Comparison of ENCODE assay signal across 15 mouse cellular contexts in the genomic region with DNA sequence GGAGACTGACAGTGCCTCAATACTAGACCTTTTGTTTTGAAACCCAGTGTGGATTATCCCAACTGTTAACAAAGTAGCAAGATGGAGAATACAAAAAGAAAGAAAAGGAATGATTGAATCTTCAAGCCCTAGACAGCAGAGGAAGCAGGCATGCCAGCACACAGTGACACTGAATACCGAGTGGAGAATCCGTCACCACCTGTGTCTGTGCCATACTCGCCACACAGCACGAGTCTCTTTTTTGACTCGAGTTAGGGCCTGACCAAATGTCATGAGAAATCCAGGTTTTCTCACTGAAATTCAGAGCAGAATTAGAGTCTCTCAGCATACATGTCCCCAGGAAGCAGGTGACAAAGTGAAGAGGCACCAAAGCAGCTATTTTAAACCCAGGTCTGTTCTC.
"Had no signal": no experiment of that assay in that cellular context is flagged by ENCODE, and none has a peak within 500 bp of the region (broad histone marks: within the 10 kb centered on the region; RNA-seq: fewer than 3 reads in every experiment).

No protein-coding gene starts in this region.

- H3K4me1 ChIP-seq: liver, embryonic 12.5 days; neural tube, embryonic 13.5 days; stomach, embryonic 15.5 days had no signal

- H3K9ac ChIP-seq: liver, embryonic 12.5 days; lung, embryonic 14.5 days; neural tube, embryonic 13.5 days; stomach, embryonic 15.5 days had no signal

- H3K36me3 ChIP-seq: liver, embryonic 12.5 days; neural tube, embryonic 13.5 days; stomach, embryonic 15.5 days had no signal

- H3K27me3 ChIP-seq: liver, embryonic 12.5 days; neural tube, embryonic 13.5 days; stomach, embryonic 15.5 days had no signal

- H3K9me3 ChIP-seq: liver, embryonic 12.5 days; neural tube, embryonic 13.5 days; stomach, embryonic 15.5 days had no signal

- DNase-seq: kidney, postnatal 10 days; kidney, postnatal 4 days; left cerebral cortex, postnatal 4 days; lung, embryonic 14.5 days; lung, postnatal 10 days; lung, postnatal 4 days; right cerebral cortex, postnatal 14 days; thymus, adult 2 months; thymus, postnatal 36 days had no signal

- H3K4me2 ChIP-seq: liver, embryonic 12.5 days; lung, embryonic 14.5 days; midbrain, embryonic 11.5 days; neural tube, embryonic 13.5 days; stomach, embryonic 15.5 days had no signal

- H3K27ac ChIP-seq: layer of hippocampus, adult 2 months; liver, embryonic 12.5 days; neural tube, embryonic 13.5 days; stomach, embryonic 15.5 days had no signal

- H3K4me3 ChIP-seq: layer of hippocampus, adult 2 months; liver, embryonic 12.5 days; neural tube, embryonic 13.5 days; stomach, embryonic 15.5 days had no signal

- ATAC-seq: liver, embryonic 12.5 days; midbrain, embryonic 16.5 days had no signal
